Mouse (Mus musculus): ENCODE data around the gene 2700049A03Rik.

- TF ChIP-seq GATA1 (IDR thresholded peaks at IDR 0.05; ENCODE audit: borderline replicate concordance, low read length) (no peak), FLI1 (IDR thresholded peaks at IDR 0.05; ENCODE audit: low read length) (no peak)
Measured at GRCm38 (mm10) chr12:71137686-71138085, 1.0 kb downstream of the 2700049A03Rik start.

All from megakaryocyte, embryonic 14.5 days (primary cell).